Mouse (Mus musculus) bone marrow macrophage, adult 2 months (primary cell): ENCODE measurements around the gene Rasal1.

Source experiments
- CTCF ChIP-seq: IDR thresholded peaks from 2 replicates; pipeline ENCODE4 v1.5.1; 2012; ENCODE audit warnings: low read depth, mild to moderate bottlenecking, low read length, moderate library complexity
- POLR2A ChIP-seq: IDR thresholded peaks from 2 replicates; pipeline ENCODE4 v1.6.1; 2012; ENCODE audit warnings: mild to moderate bottlenecking, low read depth, low read length, borderline replicate concordance

- TF ChIP-seq POLR2A (no peak), CTCF (no peak)
Measured at GRCm38 (mm10) chr5:120692034-120692433, 43.4 kb downstream of the Rasal1 start.
